Mouse (Mus musculus) C2C12 (cell line): Measurements from ENCODE around the gene Pde4dip. TPM values are rescaled to one million over a fixed set of nuclear protein-coding genes. Genes with fewer than 3 reads are reported as not detected.

ENCODE experiments used
- H3K27me3 ChIP-seq: one replicate; pipeline ENCODE4 v1.6.1; 2011; ENCODE audit not compliant: control insufficient read depth, insufficient read depth, insufficient read length
- H3K36me3 ChIP-seq: one replicate; pipeline ENCODE4 v1.6.1; 2011; ENCODE audit not compliant: control insufficient read depth, insufficient read depth
- H3K4me3 ChIP-seq: one replicate; pipeline ENCODE4 v1.5.1; 2011; ENCODE audit warnings: mild to moderate bottlenecking, control low read depth; ENCODE audit not compliant: poor library complexity, insufficient read depth, severe bottlenecking
- H3K79me2 ChIP-seq: one replicate; pipeline ENCODE4 v1.6.1; 2011; ENCODE audit not compliant: control insufficient read depth, insufficient read depth
- H3K79me3 ChIP-seq: one replicate; pipeline ENCODE4 v1.6.1; 2011; ENCODE audit warnings: low read depth, control low read depth
- H3ac ChIP-seq: one replicate; pipeline ENCODE3; 2011; ENCODE audit warnings: low read depth; ENCODE audit not compliant: control insufficient read depth, insufficient read length
- CEBPB ChIP-seq: IDR thresholded peaks from one replicate; pipeline ENCODE4 v1.6.1; 2011; ENCODE audit warnings: low read depth, mild to moderate bottlenecking, control low read depth, moderate library complexity
- CTCF ChIP-seq: IDR thresholded peaks from one replicate; pipeline ENCODE4 v1.5.1; 2011; ENCODE audit not compliant: control insufficient read depth, insufficient read depth, insufficient read length
- FOSL1 ChIP-seq: IDR thresholded peaks from one replicate; pipeline ENCODE4 v1.8.0; 2011; ENCODE audit warnings: mild to moderate bottlenecking, low read length; ENCODE audit not compliant: poor library complexity, insufficient read depth, severe bottlenecking
- MAX ChIP-seq: IDR thresholded peaks from one replicate; pipeline ENCODE4 v1.6.1; 2011; ENCODE audit warnings: mild to moderate bottlenecking, control low read depth
- MYOD1 ChIP-seq: IDR thresholded peaks from one replicate; pipeline ENCODE4 v1.6.1; 2011; ENCODE audit warnings: low read depth; ENCODE audit not compliant: control insufficient read depth, insufficient read length
- MYOG ChIP-seq: IDR thresholded peaks from one replicate; pipeline ENCODE4 v1.6.1; 2011; ENCODE audit not compliant: control insufficient read depth, insufficient read length; ENCODE audit errors: extremely low read depth
- USF1 ChIP-seq: IDR thresholded peaks from one replicate; pipeline ENCODE4 v1.6.1; 2011; ENCODE audit warnings: low read depth, mild to moderate bottlenecking, control low read depth, moderate library complexity
- polyA plus RNA-seq: library from polyadenylated mRNA; unstranded; fragments of >200 nt; fragmentation: generic; extraction: Trizol; gene quantifications from one replicate; pipeline ENCODE4 v1.2.1, GENCODE M21; 2012; ENCODE audit warnings: missing spikeins

Pde4dip gene
- polyA plus RNA-seq, 1 experiment: 26.4 TPM

DNA sequence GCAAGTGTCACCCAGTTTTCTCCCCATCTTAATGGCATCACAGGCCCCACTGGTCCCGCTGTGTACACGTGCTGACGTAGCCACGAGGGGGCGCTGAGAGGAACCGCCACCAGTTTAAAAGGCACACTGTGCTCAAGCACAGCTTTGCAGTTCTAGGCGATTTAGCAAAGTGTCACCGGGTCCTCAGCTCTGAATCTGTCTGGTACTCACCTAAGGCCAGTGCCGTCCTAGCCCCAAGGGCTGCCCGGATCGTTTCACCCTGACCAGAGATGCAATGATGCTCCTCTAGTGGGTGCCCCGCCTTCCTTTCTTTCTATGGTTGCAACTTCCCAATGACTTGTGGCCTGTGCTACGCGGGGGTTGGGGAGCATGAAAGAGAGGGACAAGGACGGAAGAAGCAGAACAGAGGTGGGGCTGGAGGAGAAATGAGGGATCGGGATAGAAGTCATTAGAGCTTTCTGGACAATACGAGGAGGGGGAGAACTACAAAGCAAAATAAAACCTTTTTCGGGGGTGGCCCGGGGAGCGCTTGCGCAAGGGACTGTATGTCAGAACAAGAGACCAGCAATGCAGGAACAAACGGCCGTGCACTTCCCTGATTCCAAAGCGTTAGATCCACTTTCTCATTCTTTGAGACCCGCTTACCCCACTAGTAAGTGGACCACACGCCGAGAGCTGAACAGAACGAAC, 207.7 kb downstream of the Pde4dip start:
- Histone ChIP-seq H3K27me3 (no peaks in the 10 kb centered on the region), H3ac (peak overlapping the region; percentile 18), H3K4me3 (peak overlapping the region; percentile 15), H3K36me3 (no peaks in the 10 kb centered on the region), H3K79me2 (no peaks in the 10 kb centered on the region), H3K79me3 (no peaks in the 10 kb centered on the region)
- TF ChIP-seq CEBPB: peak; percentile 39
- peak; percentile 72 for TF ChIP-seq CTCF
- no peak for TF ChIP-seq MAX
- TF ChIP-seq USF1: no peak

DNA sequence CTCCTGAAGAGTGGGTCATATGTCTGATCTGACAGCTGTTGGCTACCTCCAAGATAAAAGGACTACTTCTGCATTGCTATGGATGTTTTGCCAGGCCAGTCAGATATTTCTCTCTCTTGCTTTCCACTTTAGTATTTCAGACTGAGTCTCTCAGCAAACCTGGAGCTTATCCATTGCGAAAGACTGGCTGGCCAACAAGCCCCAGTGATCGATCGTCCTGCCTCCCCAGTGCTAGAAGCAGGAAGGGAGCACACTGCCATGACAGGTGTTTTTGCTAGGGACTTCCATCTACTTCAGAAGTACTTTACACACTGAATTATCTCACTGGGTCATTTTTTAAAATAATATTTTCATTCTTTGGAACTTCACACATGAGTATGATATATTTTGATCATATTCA, 210.1 kb downstream of the Pde4dip start:
- Histone ChIP-seq H3K27me3 (no peaks in the 10 kb centered on the region), H3K4me3 (no peak overlapping the region), H3K36me3 (peaks cover 4% of the 10 kb centered on the region), H3ac (no peak overlapping the region), H3K79me3 (no peaks in the 10 kb centered on the region), H3K79me2 (no peaks in the 10 kb centered on the region)
- TF ChIP-seq CTCF (no peak), MYOD1 (no peak), FOSL1 (no peak), USF1 (no peak), MAX (no peak)

DNA sequence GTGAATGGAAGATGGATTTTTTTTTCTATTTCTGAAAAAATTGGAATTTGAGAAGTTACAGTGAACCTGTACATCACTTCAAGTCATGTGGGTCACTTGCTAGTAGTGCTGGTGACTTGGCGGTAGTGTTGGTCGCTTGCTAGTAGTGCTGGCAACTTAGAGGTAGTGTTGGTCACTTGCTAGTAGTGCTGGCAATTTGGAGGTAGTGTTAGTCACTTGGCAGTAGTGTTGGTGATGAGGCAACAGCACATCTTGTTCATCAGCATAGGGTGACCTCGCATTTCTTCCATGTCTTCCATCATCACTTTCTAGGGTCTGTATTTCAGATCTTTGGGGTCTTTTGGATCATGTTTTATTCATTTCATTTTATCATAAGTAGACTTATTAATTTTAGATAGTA, 212.4 kb downstream of the Pde4dip start:
- H3K4me3 ChIP-seq: no peak overlapping the region
- TF ChIP-seq MYOD1 (no peak), USF1 (no peak), CEBPB (no peak), CTCF (no peak), MAX (no peak), FOSL1 (no peak), MYOG (no peak)
- H3K79me3 ChIP-seq: no peaks in the 10 kb centered on the region

DNA sequence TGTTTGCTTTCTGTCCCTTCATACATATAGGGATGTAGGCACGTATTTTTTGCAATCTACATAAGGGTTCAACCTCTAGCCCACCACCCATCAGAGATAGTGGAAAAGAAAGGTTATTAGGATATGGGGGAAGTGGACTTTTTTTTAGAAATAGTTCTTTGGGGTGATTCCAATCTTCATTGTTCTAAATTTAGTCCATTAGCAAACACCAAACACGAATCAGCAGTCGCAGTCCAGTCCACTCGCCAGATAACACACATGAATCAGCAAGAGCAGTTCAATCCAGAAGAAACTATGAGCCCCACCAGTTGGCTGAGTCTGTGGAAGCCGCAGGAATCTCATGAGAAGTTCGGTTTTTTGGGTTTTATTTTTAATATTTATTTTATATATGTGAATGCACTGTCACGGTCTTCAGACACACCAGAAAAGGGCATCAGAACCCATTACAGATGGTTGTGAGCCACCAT, 213.8 kb downstream of the Pde4dip start, which contains the start of gene Gm17651:
Gene Gm17651, minus strand, starts transcription at position 51 of the 467 bp plus-strand sequence.
- Histone ChIP-seq H3K27me3 (no peaks in the 10 kb centered on the region), H3K79me2 (no peaks in the 10 kb centered on the region), H3ac (no peak within 1 kb of the TSS), H3K36me3 (peaks cover 26% of the 10 kb centered on the region), H3K79me3 (no peaks in the 10 kb centered on the region), H3K4me3 (no peak within 1 kb of the TSS)
- no peak for TF ChIP-seq CEBPB
- no peak for TF ChIP-seq CTCF
- no peak for TF ChIP-seq MYOD1
- TF ChIP-seq USF1: no peak
- TF ChIP-seq FOSL1: no peak
- TF ChIP-seq MAX: no peak
- no peak for TF ChIP-seq MYOG

More for the DNA sequence above, 212.4 kb downstream of the Pde4dip start:
- H3K27me3 ChIP-seq: no peaks in the 10 kb centered on the region
- no peaks in the 10 kb centered on the region for H3K79me2 ChIP-seq
- peaks cover 14% of the 10 kb centered on the region for H3K36me3 ChIP-seq
- no peak overlapping the region for H3ac ChIP-seq

DNA sequence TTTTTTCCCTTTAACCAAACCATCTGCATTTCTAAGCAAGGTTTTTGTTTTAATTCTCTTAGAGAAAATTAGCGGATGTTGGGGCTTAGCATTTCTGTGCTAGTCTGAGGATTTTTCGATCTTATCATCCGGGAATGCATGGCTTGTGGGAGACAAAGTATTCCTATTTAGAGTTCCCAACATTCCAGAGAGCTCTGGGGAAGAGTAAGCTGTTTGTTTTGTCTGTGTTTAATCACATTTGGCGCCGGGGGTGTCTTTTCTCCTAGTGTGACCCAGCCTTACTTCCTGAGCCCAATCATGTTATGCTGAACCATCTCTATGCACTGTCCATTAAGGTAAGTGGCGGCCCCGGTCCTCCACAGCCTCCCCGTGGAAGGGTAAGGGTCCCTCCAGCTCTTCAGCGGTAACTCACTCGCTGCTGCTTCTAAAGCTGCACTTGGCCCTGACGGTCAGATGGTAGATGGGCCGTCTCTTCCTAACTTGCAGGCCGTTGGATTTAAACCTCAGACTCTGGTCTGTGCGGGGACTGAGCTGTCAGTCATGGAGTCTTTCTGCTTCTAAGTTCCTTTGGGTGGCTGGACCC, 221.3 kb downstream of the Pde4dip start:
- Histone ChIP-seq H3K27me3 (no peaks in the 10 kb centered on the region), H3K79me3 (peaks cover 1% of the 10 kb centered on the region), H3K4me3 (no peak overlapping the region), H3ac (no peak overlapping the region), H3K36me3 (peaks cover 68% of the 10 kb centered on the region), H3K79me2 (no peaks in the 10 kb centered on the region)
- TF ChIP-seq MYOG (no peak), CEBPB (no peak), FOSL1 (no peak), MYOD1 (no peak), USF1 (no peak), CTCF (no peak), MAX (no peak)
